Comparison of ENCODE assay signal across 15 mouse cellular contexts in the genomic region with DNA sequence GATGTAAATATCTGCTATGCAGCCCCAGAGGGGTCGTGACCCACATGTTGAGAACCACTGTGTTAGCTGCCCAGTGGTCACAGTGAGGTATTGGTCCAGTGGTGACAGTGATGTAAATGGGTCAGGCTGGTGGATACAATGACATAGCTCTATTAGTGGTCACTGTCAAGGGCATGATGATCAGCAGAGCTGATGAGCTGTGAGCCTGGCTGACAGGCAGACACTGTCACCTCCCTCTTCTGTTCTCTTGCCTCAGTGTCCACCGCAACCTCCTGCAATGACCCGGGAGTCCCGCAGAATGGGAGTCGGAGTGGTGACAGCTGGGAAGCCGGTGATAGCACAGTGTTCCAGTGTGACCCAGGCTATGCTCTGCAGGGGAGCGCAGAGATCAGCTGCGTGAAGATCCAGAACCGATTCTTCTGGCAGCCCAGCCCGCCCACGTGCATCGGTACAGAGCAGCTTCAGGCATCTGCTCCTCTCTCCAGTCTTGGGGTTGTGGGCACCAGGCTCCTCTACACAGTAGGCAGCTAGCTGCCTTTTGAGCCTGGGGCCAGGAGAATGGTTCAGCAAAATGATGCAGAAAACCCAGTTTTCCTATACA.
DNase-seq lines count a peak whose midpoint lies in the region; ATAC-seq and TF ChIP-seq lines count a peak whose summit lies in the region.
"Had no signal": no experiment of that assay in that cellular context is flagged by ENCODE, and none has a peak within 500 bp of the region (broad histone marks: within the 10 kb centered on the region; RNA-seq: fewer than 3 reads in every experiment).

No protein-coding gene starts in this region.

- H3K27me3 ChIP-seq in lung, postnatal 0 days (replicated peaks; ENCODE audit: insufficient read depth, low read length): no peaks in the 10 kb centered on the region
- H3K27me3 ChIP-seq in heart, embryonic 11.5 days (ENCODE audit: control insufficient read depth, insufficient read depth, low read length): no peaks in the 10 kb centered on the region
- H3K27me3 ChIP-seq: heart, embryonic 13.5 days; limb, embryonic 15.5 days had no signal

- no peak overlapping the region for H3K9ac ChIP-seq in lung, postnatal 0 days (replicated peaks; ENCODE audit: low read depth)
- H3K9ac ChIP-seq in heart, embryonic 11.5 days (ENCODE audit: low read depth, low read length): no peak overlapping the region
- H3K9ac ChIP-seq: heart, embryonic 13.5 days; limb, embryonic 15.5 days had no signal

- no peak for TF ChIP-seq EP300 in lung, postnatal 0 days (IDR thresholded peaks at IDR 0.05)

- ATAC-seq in lung, postnatal 0 days: no peak
- no peak for ATAC-seq in heart, embryonic 11.5 days (replicated peaks; ENCODE audit: insufficient number of reproducible peaks, low FRiP score, low TSS enrichment)
- ATAC-seq: forebrain, embryonic 16.5 days had no signal

- no peak for TF ChIP-seq CTCF in lung, postnatal 0 days (IDR thresholded peaks at IDR 0.05)

- DNase-seq in cerebellum, adult 11-12 months: peak; percentile 24
- DNase-seq in cerebellum, adult 8-10 months: no peak
- peak; percentile 85 for DNase-seq in right cerebral cortex, adult 18-20 months
- no peak for DNase-seq in right cerebral cortex, postnatal 4 days
- DNase-seq in left cerebral cortex, postnatal 4 days: peak; percentile 59
- DNase-seq in lung, postnatal 0 days (ENCODE audit: low spot score): no peak
- DNase-seq in gastrocnemius, postnatal 36 days: no peak
- DNase-seq: adrenal gland, postnatal 10 days; kidney, adult 11 months; thymus, adult 18-20 months had no signal

- H3K4me2 ChIP-seq in lung, postnatal 0 days (replicated peaks; ENCODE audit: low read depth, low read length): no peak overlapping the region
- H3K4me2 ChIP-seq in heart, embryonic 11.5 days: no peak overlapping the region
- H3K4me2 ChIP-seq: heart, embryonic 13.5 days; limb, embryonic 15.5 days had no signal

- WGBS in lung, postnatal 0 days: 66% methylated on average over 12 of the region's 12 CpGs
- 68% methylated on average over 12 of the region's 12 CpGs for WGBS in heart, embryonic 11.5 days (ENCODE audit: insufficient replicate concordance)

- no peaks in the 10 kb centered on the region for H3K9me3 ChIP-seq in lung, postnatal 0 days (ENCODE audit: low read length)
- H3K9me3 ChIP-seq in heart, embryonic 11.5 days (replicated peaks; ENCODE audit: control insufficient read depth, low read length): no peaks in the 10 kb centered on the region
- H3K9me3 ChIP-seq: heart, embryonic 13.5 days; limb, embryonic 15.5 days had no signal

- H3K4me3 ChIP-seq in lung, postnatal 0 days (ENCODE audit: low read depth, low read length): no peak overlapping the region
- no peak overlapping the region for H3K4me3 ChIP-seq in heart, embryonic 11.5 days (ENCODE audit: low read depth, low read length)
- H3K4me3 ChIP-seq: heart, embryonic 13.5 days; limb, embryonic 15.5 days; myocyte had no signal

- no peaks in the 10 kb centered on the region for H3K36me3 ChIP-seq in lung, postnatal 0 days (ENCODE audit: insufficient read depth, low read length)
- H3K36me3 ChIP-seq in heart, embryonic 11.5 days (ENCODE audit: control insufficient read depth, insufficient read depth, low read length): no peaks in the 10 kb centered on the region
- H3K36me3 ChIP-seq: heart, embryonic 13.5 days; limb, embryonic 15.5 days had no signal

- intact Hi-C loops in left cerebral cortex, postnatal 4 days (cut with DNase I): no loop called here
- intact Hi-C loops in gastrocnemius, postnatal 36 days (cut with DNase I): no loop called here

- H3K27ac ChIP-seq in lung, postnatal 0 days (ENCODE audit: low read length): no peak overlapping the region
- no peak overlapping the region for H3K27ac ChIP-seq in heart, embryonic 11.5 days (ENCODE audit: low read depth, low read length)
- H3K27ac ChIP-seq: heart, embryonic 13.5 days; limb, embryonic 15.5 days had no signal

- no peaks in the 10 kb centered on the region for H3K4me1 ChIP-seq in lung, postnatal 0 days (ENCODE audit: insufficient read depth, low read depth, low read length)
- H3K4me1 ChIP-seq in heart, embryonic 11.5 days (ENCODE audit: control insufficient read depth, insufficient read depth, low read length): peaks cover 13% of the 10 kb centered on the region

Comparison
In these comparisons a context has a peak if more than half of its experiments do, and no peak if none do; other contexts are left out.
1. DNase-seq: peak in cerebellum, adult 11-12 months (single experiment), right cerebral cortex, adult 18-20 months (single experiment) and left cerebral cortex, postnatal 4 days (single experiment); none in cerebellum, adult 8-10 months (single experiment), right cerebral cortex, postnatal 4 days (single experiment), lung, postnatal 0 days (single experiment) and gastrocnemius, postnatal 36 days (0 of 2).